Mouse (Mus musculus) embryonic fibroblast, embryonic 13.5 days (primary cell): ENCODE measurements around the gene Enc1.

Experiments
- CTCF ChIP-seq: IDR thresholded peaks from 2 replicates; pipeline ENCODE4 v1.5.1; 2011; ENCODE audit warnings: mild to moderate bottlenecking, control low read depth, low read length, moderate library complexity, borderline replicate concordance; ENCODE audit not compliant: insufficient read depth
- POLR2A ChIP-seq: IDR thresholded peaks from 2 replicates; pipeline ENCODE4 v1.6.1; 2011; ENCODE audit warnings: low read depth, mild to moderate bottlenecking, control low read depth, low read length, moderate library complexity

- TF ChIP-seq CTCF (no peak), POLR2A (no peak)
These were observed 33.9 kb downstream of the Enc1 start for GRCm38 (mm10) chr13:97274757-97275156.
